Mouse (Mus musculus): ENCODE results near the gene Hist2h3c2. TPM values are rescaled to one million over a fixed set of nuclear protein-coding genes. Genes with fewer than 3 reads are reported as not detected.

Hist2h3c2 gene
- polyA plus RNA-seq, 1 experiment from 2014 or later, result 10.6 TPM

DNA sequence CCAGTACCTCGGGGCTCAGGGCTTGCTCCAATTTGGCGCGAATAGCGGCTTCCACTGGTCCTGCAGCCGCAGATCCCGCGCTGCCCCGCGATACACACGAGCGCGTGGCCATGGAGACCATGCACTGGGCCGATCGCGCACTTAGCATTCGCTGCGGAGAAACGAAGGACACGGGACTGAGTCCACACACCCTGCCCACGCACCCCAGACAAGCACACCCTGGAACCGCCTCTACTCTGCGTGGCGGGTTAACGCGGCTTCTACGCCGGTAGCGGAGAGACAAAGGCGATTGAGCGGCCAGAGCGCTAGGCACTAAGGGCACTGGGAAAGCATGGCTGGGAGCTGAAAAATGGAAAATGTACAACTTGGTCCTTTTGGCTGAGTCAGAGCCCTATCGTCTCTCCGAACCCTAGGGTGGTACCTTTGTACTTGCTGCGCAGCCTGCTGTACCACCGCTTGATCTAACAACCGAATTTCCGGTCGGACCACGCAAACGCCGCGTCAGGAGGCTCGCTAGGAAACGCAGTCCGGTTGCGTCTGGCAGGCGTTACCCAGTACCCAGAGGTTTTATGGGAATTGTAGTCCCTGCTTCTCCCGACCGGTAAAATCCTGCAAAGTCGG, 41.7 kb downstream of the Hist2h3c2 start:
- WGBS, result under 1% methylated on average over 50 of the region's 50 CpGs
- H3K9me3 ChIP-seq (ENCODE audit: control insufficient read depth, low read length), result no peaks in the 10 kb centered on the region; the same call in 1 of the 2 replicates
- ATAC-seq (ENCODE audit: low FRiP score), result peak; percentile 95
- peak overlapping the region; percentile 96 for H3K9ac ChIP-seq (ENCODE audit: low read length)
- peak overlapping the region; percentile 88 for H3K27ac ChIP-seq (ENCODE audit: low read depth, low read length)
- H3K36me3 ChIP-seq (ENCODE audit: control insufficient read depth, insufficient read depth, low read length), result no peaks in the 10 kb centered on the region; the same call in 1 of the 2 replicates
- peak; percentile 98 for DNase-seq (ENCODE audit: low spot score, missing footprints)
- no peaks in the 10 kb centered on the region for H3K27me3 ChIP-seq (ENCODE audit: control insufficient read depth, insufficient read depth, low read length)
- peak overlapping the region; percentile 62 for H3K4me3 ChIP-seq (ENCODE audit: low read depth, low read length)
- H3K4me1 ChIP-seq (ENCODE audit: control insufficient read depth, insufficient read depth, low read length), result peaks cover 11% of the 10 kb centered on the region
- H3K4me2 ChIP-seq, result peak overlapping the region; percentile 96

DNA sequence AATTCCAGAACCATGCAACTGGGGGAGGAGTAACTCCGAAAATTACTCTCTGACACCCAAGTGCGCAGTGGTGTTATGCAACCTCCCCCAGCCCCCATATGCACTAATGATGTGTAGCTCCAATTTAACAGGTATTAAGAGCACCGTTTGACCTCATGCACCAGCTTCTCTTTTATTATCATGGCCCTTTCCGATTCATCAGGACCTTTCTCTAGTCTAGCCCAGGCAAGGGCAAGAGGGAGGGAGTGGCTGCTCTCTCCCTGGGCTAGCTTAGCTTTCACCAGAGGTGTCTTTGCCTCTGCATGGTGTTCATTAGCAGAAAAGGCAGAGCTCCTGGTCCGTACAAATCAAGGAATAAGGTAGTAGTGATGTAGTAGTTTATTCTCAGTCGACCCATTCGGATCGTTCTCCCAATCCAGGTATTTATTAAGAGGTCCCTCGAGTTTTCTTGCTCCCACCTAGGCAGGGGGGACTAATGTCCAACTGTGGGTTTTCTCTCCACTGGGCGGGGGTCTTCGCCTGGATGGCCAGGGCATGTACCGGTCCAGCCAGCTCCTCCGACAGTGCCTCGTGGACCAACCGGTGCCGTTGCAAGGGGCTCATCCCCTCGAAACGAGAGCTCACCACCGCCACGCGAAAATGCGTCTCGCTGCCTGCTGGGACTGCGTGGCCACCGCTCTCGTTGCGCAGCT, 42.3 kb downstream of the Hist2h3c2 start:
- peak; percentile 61 for ATAC-seq (ENCODE audit: low FRiP score)
- no peaks in the 10 kb centered on the region; the same call in 1 of the 2 replicates for H3K9me3 ChIP-seq (ENCODE audit: control insufficient read depth, low read length)

DNA sequence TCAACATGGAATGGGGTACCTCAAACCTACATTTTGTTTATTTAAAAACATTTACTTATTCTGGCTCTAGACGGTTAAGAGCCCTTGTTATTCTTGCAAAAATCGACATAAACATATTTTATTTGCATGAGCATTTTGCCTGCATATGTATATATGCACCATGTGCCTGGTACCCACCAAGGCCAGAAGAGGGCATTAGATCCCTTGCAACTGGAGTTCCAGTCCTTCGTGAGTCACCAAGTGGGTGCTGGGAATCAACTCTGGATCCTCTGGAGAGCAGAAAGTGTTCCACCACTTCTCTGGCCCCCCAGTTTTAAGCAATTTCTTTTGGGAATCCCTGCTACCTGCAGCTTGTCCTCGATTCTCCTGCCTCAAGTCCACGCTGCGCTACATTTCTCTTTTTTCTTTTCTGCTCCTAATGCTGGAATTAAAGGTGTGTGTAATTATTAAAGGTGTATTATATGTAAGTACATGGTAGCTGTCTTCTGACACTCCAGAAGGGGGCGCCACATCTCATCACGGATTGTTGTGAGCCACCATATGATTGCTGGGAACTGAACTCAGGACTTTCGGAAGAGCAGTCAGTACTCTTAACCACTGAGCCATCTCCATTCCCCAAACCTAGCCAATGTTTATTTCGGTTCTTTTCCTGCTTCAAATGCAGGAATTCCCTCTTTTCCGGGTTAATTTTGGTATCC, 43.2 kb downstream of the Hist2h3c2 start:
- no peak overlapping the region for H3K4me2 ChIP-seq
- no peak overlapping the region for H3K27ac ChIP-seq (ENCODE audit: low read depth, low read length)
- H3K27me3 ChIP-seq (ENCODE audit: control insufficient read depth, insufficient read depth, low read length), result no peaks in the 10 kb centered on the region
- no peaks in the 10 kb centered on the region; the same call in 1 of the 2 replicates for H3K36me3 ChIP-seq (ENCODE audit: control insufficient read depth, insufficient read depth, low read length)
- ATAC-seq (ENCODE audit: low FRiP score), result no peak
- H3K4me1 ChIP-seq (ENCODE audit: control insufficient read depth, insufficient read depth, low read length), result peaks cover 11% of the 10 kb centered on the region
- 93% methylated on average over 11 of the region's 11 CpGs for WGBS
- no peak for DNase-seq (ENCODE audit: low spot score, missing footprints)
- no peaks in the 10 kb centered on the region; the same call in 1 of the 2 replicates for H3K9me3 ChIP-seq (ENCODE audit: control insufficient read depth, low read length)
- H3K4me3 ChIP-seq (ENCODE audit: low read depth, low read length), result no peak overlapping the region
- no peak overlapping the region for H3K9ac ChIP-seq (ENCODE audit: low read length)

More for the DNA sequence above, 42.3 kb downstream of the Hist2h3c2 start:
- H3K27me3 ChIP-seq (ENCODE audit: control insufficient read depth, insufficient read depth, low read length), result no peaks in the 10 kb centered on the region
- peak overlapping the region; percentile 88 for H3K27ac ChIP-seq (ENCODE audit: low read depth, low read length)
- H3K4me1 ChIP-seq (ENCODE audit: control insufficient read depth, insufficient read depth, low read length), result peaks cover 11% of the 10 kb centered on the region
- no peaks in the 10 kb centered on the region; the same call in 1 of the 2 replicates for H3K36me3 ChIP-seq (ENCODE audit: control insufficient read depth, insufficient read depth, low read length)
- 21% methylated on average over 27 of the region's 27 CpGs for WGBS
- no peak for DNase-seq (ENCODE audit: low spot score, missing footprints)
- H3K9ac ChIP-seq (ENCODE audit: low read length), result peak overlapping the region; percentile 96
- peak overlapping the region; percentile 62 for H3K4me3 ChIP-seq (ENCODE audit: low read depth, low read length)
- H3K4me2 ChIP-seq, result peak overlapping the region; percentile 96

DNA sequence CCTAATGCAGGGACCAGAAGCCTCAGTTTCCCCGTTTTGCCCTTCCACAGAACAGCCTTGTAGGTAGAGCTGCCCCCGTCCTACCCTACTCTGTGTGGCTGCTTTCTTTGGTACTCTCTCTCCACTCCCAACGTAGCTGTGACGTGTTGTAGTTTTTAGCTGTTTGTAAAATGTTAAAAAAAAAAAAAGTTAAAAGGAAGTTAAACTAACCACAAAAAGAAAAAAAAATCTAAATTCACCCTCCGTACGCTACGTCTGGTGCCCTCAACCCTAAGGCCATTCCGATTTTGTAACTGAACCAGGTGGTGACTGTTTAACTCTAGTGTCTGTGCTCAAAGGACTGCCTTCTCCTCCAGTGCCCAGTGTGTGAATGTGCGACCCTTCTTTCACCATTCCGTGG, 44.0 kb downstream of the Hist2h3c2 start:
- H3K9me3 ChIP-seq (ENCODE audit: control insufficient read depth, low read length), result no peaks in the 10 kb centered on the region; the same call in 1 of the 2 replicates

DNA sequence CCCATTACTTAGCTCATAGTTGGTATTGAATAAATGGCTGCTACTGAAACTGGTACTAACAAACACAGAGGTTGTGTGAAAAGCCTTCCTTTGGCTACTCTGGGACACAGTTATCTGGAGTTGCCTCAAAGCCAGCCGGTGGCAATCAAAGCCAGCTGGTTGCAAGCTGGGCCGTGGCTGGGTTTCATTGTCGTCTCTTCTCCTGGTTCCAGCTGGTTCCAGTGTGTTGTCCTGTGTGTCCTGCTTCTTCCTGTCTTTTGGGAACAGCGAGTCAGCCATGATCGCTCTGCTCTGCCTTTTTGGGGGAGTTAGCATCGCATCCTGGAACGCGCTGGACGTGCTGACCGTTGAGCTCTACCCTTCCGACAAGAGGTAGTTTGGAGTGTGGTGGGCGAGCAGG, 46.0 kb downstream of the Hist2h3c2 start:
- no peak overlapping the region for H3K9ac ChIP-seq (ENCODE audit: low read length)
- DNase-seq (ENCODE audit: low spot score, missing footprints), result no peak
- H3K9me3 ChIP-seq (ENCODE audit: control insufficient read depth, low read length), result no peaks in the 10 kb centered on the region; the same call in 1 of the 2 replicates
- no peak for ATAC-seq (ENCODE audit: low FRiP score)
- H3K4me1 ChIP-seq (ENCODE audit: control insufficient read depth, insufficient read depth, low read length), result peaks cover 8% of the 10 kb centered on the region
- WGBS, result 63% methylated on average over 12 of the region's 12 CpGs
- no peak overlapping the region for H3K27ac ChIP-seq (ENCODE audit: low read depth, low read length)
- H3K4me3 ChIP-seq (ENCODE audit: low read depth, low read length), result no peak overlapping the region
- H3K27me3 ChIP-seq (ENCODE audit: control insufficient read depth, insufficient read depth, low read length), result no peaks in the 10 kb centered on the region
- H3K4me2 ChIP-seq, result no peak overlapping the region
- no peaks in the 10 kb centered on the region; the same call in 1 of the 2 replicates for H3K36me3 ChIP-seq (ENCODE audit: control insufficient read depth, insufficient read depth, low read length)

More for the DNA sequence above, 44.0 kb downstream of the Hist2h3c2 start:
- Histone ChIP-seq H3K4me2 (no peak overlapping the region), H3K27me3 (ENCODE audit: control insufficient read depth, insufficient read depth, low read length) (no peaks in the 10 kb centered on the region), H3K4me1 (ENCODE audit: control insufficient read depth, insufficient read depth, low read length) (peaks cover 11% of the 10 kb centered on the region), H3K27ac (ENCODE audit: low read depth, low read length) (no peak overlapping the region), H3K4me3 (ENCODE audit: low read depth, low read length) (no peak overlapping the region), H3K9ac (ENCODE audit: low read length) (no peak overlapping the region), H3K36me3 (ENCODE audit: control insufficient read depth, insufficient read depth, low read length) (no peaks in the 10 kb centered on the region; the same call in 1 of the 2 replicates)
- 91% methylated on average over 10 of the region's 10 CpGs for WGBS
- ATAC-seq (ENCODE audit: low FRiP score) (no peak), DNase-seq (ENCODE audit: low spot score, missing footprints) (no peak)

Small RNA genes within 50 kb of the gene (microRNA-seq; reads per million reads assigned to microRNA genes)
- 1.1 reads per million for gene Gm44492
- gene Gm47311, result not detected
- gene Gm47313, result not detected

Other genes with a start within 250 kb of the Hist2h3c2 start
- 62.9 and 70.7 TPM in 2 replicates for gene Plekho1, start 243.1 kb downstream of the Hist2h3c2 start, polyA plus RNA-seq (2014; fragmentation: Nextera tagmentation; extraction: Ambion mirVana)
- 24.7 and 29.5 TPM in 2 replicates for gene Vps45, start 180.7 kb downstream of the Hist2h3c2 start, polyA plus RNA-seq (2014; fragmentation: Nextera tagmentation; extraction: Ambion mirVana)
- 8.8 and 9.4 TPM in 2 replicates for gene Otud7b, start 134.6 kb downstream of the Hist2h3c2 start, polyA plus RNA-seq (2014; fragmentation: Nextera tagmentation; extraction: Ambion mirVana)
- gene Mtmr11, start 77.1 kb downstream of the Hist2h3c2 start, polyA plus RNA-seq (2014; fragmentation: Nextera tagmentation; extraction: Ambion mirVana), result 10.5 and 12.8 TPM in 2 replicates
- gene Sf3b4, start 66.8 kb downstream of the Hist2h3c2 start, polyA plus RNA-seq (2014; fragmentation: Nextera tagmentation; extraction: Ambion mirVana), result 187 and 216 TPM in 2 replicates
- gene Sv2a, start 58.0 kb downstream of the Hist2h3c2 start, polyA plus RNA-seq (2014; fragmentation: Nextera tagmentation; extraction: Ambion mirVana), result 9.4 and 10.3 TPM in 2 replicates
- gene Bola1, start 19.4 kb downstream of the Hist2h3c2 start, polyA plus RNA-seq (2014; fragmentation: Nextera tagmentation; extraction: Ambion mirVana), result 70.4 and 83.9 TPM in 2 replicates
- gene Hist2h2ab, start 19.3 kb downstream of the Hist2h3c2 start, polyA plus RNA-seq (2014; fragmentation: Nextera tagmentation; extraction: Ambion mirVana), result 0.86 and 1.7 TPM in 2 replicates
- 12.7 and 16.0 TPM in 2 replicates for gene Hist2h2ac, start 18.2 kb downstream of the Hist2h3c2 start, polyA plus RNA-seq (2014; fragmentation: Nextera tagmentation; extraction: Ambion mirVana)
- 14.0 and 15.0 TPM in 2 replicates for gene Hist2h2be, start 18.0 kb downstream of the Hist2h3c2 start, polyA plus RNA-seq (2014; fragmentation: Nextera tagmentation; extraction: Ambion mirVana)
- 50.9 and 55.2 TPM in 2 replicates for gene Hist2h2aa2, start 1.1 kb upstream of the Hist2h3c2 start, polyA plus RNA-seq (2014; fragmentation: Nextera tagmentation; extraction: Ambion mirVana)
- 16.3 and 17.4 TPM in 2 replicates for gene Hist2h2aa1, start 6.4 kb upstream of the Hist2h3c2 start, polyA plus RNA-seq (2014; fragmentation: Nextera tagmentation; extraction: Ambion mirVana)
- 1.1 and 2.7 TPM in 2 replicates for gene Hist2h3c1, start 7.6 kb upstream of the Hist2h3c2 start, polyA plus RNA-seq (2014; fragmentation: Nextera tagmentation; extraction: Ambion mirVana)
- gene Hist2h4, start 24.2 kb upstream of the Hist2h3c2 start, polyA plus RNA-seq (2014; fragmentation: Nextera tagmentation; extraction: Ambion mirVana), result 5.0 and 5.4 TPM in 2 replicates
- 94.4 and 97.1 TPM in 2 replicates for gene Hist2h3b, start 29.5 kb upstream of the Hist2h3c2 start, polyA plus RNA-seq (2014; fragmentation: Nextera tagmentation; extraction: Ambion mirVana)
- 18.3 and 26.8 TPM in 2 replicates for gene Hist2h2bb, start 30.6 kb upstream of the Hist2h3c2 start, polyA plus RNA-seq (2014; fragmentation: Nextera tagmentation; extraction: Ambion mirVana)
- 1.7 and 2.1 TPM in 2 replicates for gene Fcgr1, start 54.8 kb upstream of the Hist2h3c2 start, polyA plus RNA-seq (2014; fragmentation: Nextera tagmentation; extraction: Ambion mirVana)
- gene BC107364, start 213.2 kb upstream of the Hist2h3c2 start, polyA plus RNA-seq (2014; fragmentation: Nextera tagmentation; extraction: Ambion mirVana), result not detected in 2 replicates

Data from midbrain, embryonic 11.5 days (tissue).